Mouse (Mus musculus) embryonic facial prominence, embryonic 12.5 days (tissue): ENCODE measurements around the gene Fam229a. TPM values are rescaled to one million over a fixed set of nuclear protein-coding genes. Genes with fewer than 3 reads are reported as not detected.

ENCODE experiments used
- polyA plus RNA-seq: library from polyadenylated mRNA; unstranded; fragments of >200 nt; fragmentation: Nextera tagmentation; extraction: Ambion mirVana; gene quantifications from 2 replicates; pipeline ENCODE4 v1.2.1, GENCODE M21; 2016

The Fam229a gene
- polyA plus RNA-seq, 1 experiment from 2014 or later: 0.32 TPM

Other genes starting within 250 kb of the Fam229a start
- gene C77080, start 229.8 kb upstream of the Fam229a start, polyA plus RNA-seq: 5.2 and 5.6 TPM in 2 replicates
- gene Sync, start 203.6 kb upstream of the Fam229a start, polyA plus RNA-seq: 1.1 and 1.2 TPM in 2 replicates
- 487 and 522 TPM in 2 replicates for gene Rbbp4, start 155.8 kb upstream of the Fam229a start, polyA plus RNA-seq
- gene Zbtb8os, start 155.5 kb upstream of the Fam229a start, polyA plus RNA-seq: 38.9 and 43.7 TPM in 2 replicates
- gene Zbtb8a, start 113.1 kb upstream of the Fam229a start, polyA plus RNA-seq: 9.9 and 10.8 TPM in 2 replicates
- 3.5 TPM in 2 replicates for gene Zbtb8b, start 50.3 kb upstream of the Fam229a start, polyA plus RNA-seq
- 28.5 and 29.2 TPM in 2 replicates for gene Bsdc1, start 29.6 kb upstream of the Fam229a start, polyA plus RNA-seq
- gene Tssk3, start 168 bp upstream of the Fam229a start, polyA plus RNA-seq: not detected in 2 replicates
- gene Marcksl1, start 22.4 kb downstream of the Fam229a start, polyA plus RNA-seq: 1,543 and 1,552 TPM in 2 replicates
- gene Hdac1, start 51.5 kb downstream of the Fam229a start, polyA plus RNA-seq: 246 and 251 TPM in 2 replicates
- 10.8 and 12.6 TPM in 2 replicates for gene Lck, start 82.5 kb downstream of the Fam229a start, polyA plus RNA-seq
- 3.6 and 5.1 TPM in 2 replicates for gene Fam167b, start 87.4 kb downstream of the Fam229a start, polyA plus RNA-seq
- 257 and 260 TPM in 2 replicates for gene Eif3i, start 109.5 kb downstream of the Fam229a start, polyA plus RNA-seq
- gene Tmem234, start 109.5 kb downstream of the Fam229a start, polyA plus RNA-seq: 180 TPM in 2 replicates
- gene Dcdc2b, start 123.1 kb downstream of the Fam229a start, polyA plus RNA-seq: 2.3 and 3.2 TPM in 2 replicates
- 29.8 and 33.0 TPM in 2 replicates for gene Iqcc, start 127.9 kb downstream of the Fam229a start, polyA plus RNA-seq
- gene Ccdc28b, start 132.8 kb downstream of the Fam229a start, polyA plus RNA-seq: 63.7 and 66.7 TPM in 2 replicates
- gene Txlna, start 149.9 kb downstream of the Fam229a start, polyA plus RNA-seq: 100 TPM in 2 replicates
- gene Kpna6, start 181.6 kb downstream of the Fam229a start, polyA plus RNA-seq: 14.4 and 15.3 TPM in 2 replicates
- 16.5 and 18.7 TPM in 2 replicates for gene Tmem39b, start 205.6 kb downstream of the Fam229a start, polyA plus RNA-seq